Mouse (Mus musculus) hindbrain, embryonic 14.5 days (tissue): ENCODE results near the gene Pibf1. TPM values are rescaled to one million over a fixed set of nuclear protein-coding genes. Genes with fewer than 3 reads are reported as not detected.
A peak's percentile ranks its signal among the peaks of the same experiment; 100 is the strongest.

Source experiments
- ATAC-seq: fragments of 200-750 bp; cut with Nextera tagmentation; 2 replicates; pipeline ENCODE4 v1.8.0; 2017; ENCODE audit warnings: moderate number of reproducible peaks, mild to moderate bottlenecking, moderate TSS enrichment, moderate library complexity; ENCODE audit not compliant: low FRiP score
- DNase-seq: peaks from one replicate; pipeline ENCODE4 v3.0.0-alpha.2; 2015; ENCODE audit warnings: low spot score
- H3K27ac ChIP-seq: fragments of 300-500 bp; sonication (generic); 2 replicates; pipeline ENCODE4 v1.5.1; 2014; ENCODE audit warnings: mild to moderate bottlenecking, moderate library complexity
- H3K27me3 ChIP-seq: fragments of 300-500 bp; sonication (generic); 2 replicates; pipeline ENCODE4 v1.6.1; 2014; ENCODE audit warnings: mild to moderate bottlenecking, low read length, mixed read lengths; ENCODE audit not compliant: control insufficient read depth, insufficient read depth
- H3K36me3 ChIP-seq: fragments of 300-500 bp; sonication (generic); replicated peaks from 2 replicates; pipeline ENCODE4 v1.6.1; 2014; ENCODE audit not compliant: control insufficient read depth, insufficient read depth
- H3K4me1 ChIP-seq: fragments of 300-500 bp; sonication (generic); replicated peaks from 2 replicates; pipeline ENCODE4 v1.6.1; 2014; ENCODE audit warnings: antibody characterized with exemption, low read length, mixed read lengths; ENCODE audit not compliant: control insufficient read depth, insufficient read depth
- H3K4me2 ChIP-seq: fragments of 300-500 bp; sonication (generic); replicated peaks from 2 replicates; pipeline ENCODE4 v1.6.1; 2014; ENCODE audit warnings: mild to moderate bottlenecking, moderate library complexity
- H3K4me3 ChIP-seq: fragments of 300-500 bp; sonication (generic); replicated peaks from 2 replicates; pipeline ENCODE4 v1.5.1; 2014; ENCODE audit warnings: mild to moderate bottlenecking, low read length
- H3K9ac ChIP-seq: fragments of 300-500 bp; sonication (generic); 2 replicates; pipeline ENCODE4 v1.6.1; 2014
- H3K9me3 ChIP-seq: fragments of 300-500 bp; sonication (generic); 2 replicates; pipeline ENCODE4 v1.6.1; 2016; ENCODE audit warnings: low read length; ENCODE audit not compliant: control insufficient read depth
- WGBS: fragments of 180-500 bp; shearing (Covaris S2); extraction: QIAGEN DNeasy Blood & Tissue Kit; methylation state at CpG from one replicate; pipeline ENCODE4 v1.1.7; 2014; 5-methylcytosine and 5-hydroxymethylcytosine counted together
- polyA plus RNA-seq: library from polyadenylated mRNA; unstranded; fragments of >200 nt; fragmentation: Nextera tagmentation; extraction: Ambion mirVana; gene quantifications from 2 replicates; pipeline ENCODE4 v1.2.1, GENCODE M21; 2014

Gene Pibf1
- polyA plus RNA-seq, 1 experiment from 2014 or later: 18.5 TPM

- no peak overlapping the region for H3K27ac ChIP-seq
- no peak overlapping the region for H3K4me3 ChIP-seq
- H3K9me3 ChIP-seq: no peaks in the 10 kb centered on the region
- ATAC-seq: no peak
- no peaks in the 10 kb centered on the region for H3K4me1 ChIP-seq
- H3K27me3 ChIP-seq: no peaks in the 10 kb centered on the region
- H3K36me3 ChIP-seq: peaks cover 88% of the 10 kb centered on the region
- no peak overlapping the region for H3K4me2 ChIP-seq
- DNase-seq: no peak
- no peak overlapping the region for H3K9ac ChIP-seq
- 94% methylated on average over 2 of the region's 2 CpGs for WGBS
These were observed 7.4 kb downstream of the Pibf1 start for GRCm38 (mm10) chr14:99106671-99107070.

- H3K27ac ChIP-seq: no peak overlapping the region
- H3K27me3 ChIP-seq: no peaks in the 10 kb centered on the region
- H3K36me3 ChIP-seq: peaks cover 86% of the 10 kb centered on the region
- H3K4me1 ChIP-seq: no peaks in the 10 kb centered on the region
- DNase-seq: no peak
- no peaks in the 10 kb centered on the region for H3K9me3 ChIP-seq
- no peak overlapping the region for H3K9ac ChIP-seq
- no peak overlapping the region for H3K4me2 ChIP-seq
- H3K4me3 ChIP-seq: no peak overlapping the region
- WGBS: 55% methylated on average over 2 of the region's 2 CpGs
- no peak for ATAC-seq
These were observed 8.5 kb downstream of the Pibf1 start for GRCm38 (mm10) chr14:99107631-99108187.

GRCm38 (mm10) chr14:99108762-99109161 lies 9.5 kb downstream of the Pibf1 start:
- no peak overlapping the region for H3K4me2 ChIP-seq
- no peak overlapping the region for H3K27ac ChIP-seq
- no peaks in the 10 kb centered on the region for H3K4me1 ChIP-seq
- no peaks in the 10 kb centered on the region for H3K9me3 ChIP-seq
- H3K4me3 ChIP-seq: no peak overlapping the region
- H3K36me3 ChIP-seq: peaks cover 85% of the 10 kb centered on the region
- WGBS: 94% methylated on average over 6 of the region's 6 CpGs
- no peaks in the 10 kb centered on the region for H3K27me3 ChIP-seq
- no peak for DNase-seq
- no peak for ATAC-seq
- H3K9ac ChIP-seq: no peak overlapping the region

GRCm38 (mm10) chr14:99117576-99117975 lies 18.4 kb downstream of the Pibf1 start:
- WGBS: 87% methylated on average over 4 of the region's 4 CpGs
- Histone ChIP-seq H3K4me3 (no peak overlapping the region), H3K27ac (no peak overlapping the region), H3K27me3 (no peaks in the 10 kb centered on the region), H3K4me1 (no peaks in the 10 kb centered on the region), H3K4me2 (no peak overlapping the region), H3K9me3 (no peaks in the 10 kb centered on the region), H3K9ac (no peak overlapping the region), H3K36me3 (peaks cover 51% of the 10 kb centered on the region)
- DNase-seq (peak; percentile 36), ATAC-seq (no peak)

GRCm38 (mm10) chr14:99121584-99122339 lies 22.5 kb downstream of the Pibf1 start:
- WGBS: 93% methylated on average over 11 of the region's 11 CpGs
- no peak for ATAC-seq

GRCm38 (mm10) chr14:99124076-99124475 lies 24.9 kb downstream of the Pibf1 start:
- WGBS: 90% methylated on average over 4 of the region's 4 CpGs
- no peak for DNase-seq

More at GRCm38 (mm10) chr14:99121584-99122339, 22.5 kb downstream of the Pibf1 start:
- Histone ChIP-seq H3K4me1 (no peaks in the 10 kb centered on the region), H3K4me2 (no peak overlapping the region), H3K27ac (no peak overlapping the region), H3K27me3 (no peaks in the 10 kb centered on the region), H3K36me3 (peaks cover 20% of the 10 kb centered on the region), H3K4me3 (no peak overlapping the region), H3K9me3 (no peaks in the 10 kb centered on the region), H3K9ac (no peak overlapping the region)
- DNase-seq: no peak

GRCm38 (mm10) chr14:99126713-99127112 lies 27.5 kb downstream of the Pibf1 start:
- Histone ChIP-seq H3K27me3 (no peaks in the 10 kb centered on the region), H3K4me1 (no peaks in the 10 kb centered on the region), H3K36me3 (peaks cover 9% of the 10 kb centered on the region; the same call in 1 of the 2 replicates), H3K9me3 (no peaks in the 10 kb centered on the region), H3K4me2 (no peak overlapping the region), H3K4me3 (no peak overlapping the region), H3K9ac (no peak overlapping the region), H3K27ac (no peak overlapping the region)
- DNase-seq (no peak), ATAC-seq (no peak)
- WGBS: 89% methylated on average over 4 of the region's 4 CpGs

More at GRCm38 (mm10) chr14:99124076-99124475, 24.9 kb downstream of the Pibf1 start:
- H3K4me1 ChIP-seq: no peaks in the 10 kb centered on the region
- no peaks in the 10 kb centered on the region for H3K27me3 ChIP-seq
- no peak for ATAC-seq
- no peak overlapping the region for H3K4me2 ChIP-seq
- H3K9ac ChIP-seq: no peak overlapping the region
- H3K36me3 ChIP-seq: peaks cover 9% of the 10 kb centered on the region; the same call in 1 of the 2 replicates
- no peaks in the 10 kb centered on the region for H3K9me3 ChIP-seq
- no peak overlapping the region for H3K4me3 ChIP-seq
- H3K27ac ChIP-seq: no peak overlapping the region

- WGBS: 76% methylated on average over 1 of the region's 1 CpGs
- Histone ChIP-seq H3K4me3 (no peak overlapping the region), H3K4me1 (no peaks in the 10 kb centered on the region), H3K9me3 (no peaks in the 10 kb centered on the region), H3K4me2 (no peak overlapping the region), H3K9ac (no peak overlapping the region), H3K27me3 (no peaks in the 10 kb centered on the region), H3K36me3 (peaks cover 9% of the 10 kb centered on the region; the same call in 1 of the 2 replicates), H3K27ac (no peak overlapping the region)
- DNase-seq (no peak), ATAC-seq (no peak)
These were observed 28.3 kb downstream of the Pibf1 start for GRCm38 (mm10) chr14:99127509-99127908.

- H3K4me1 ChIP-seq: no peaks in the 10 kb centered on the region
- ATAC-seq: no peak
- no peak overlapping the region for H3K27ac ChIP-seq
- no peak overlapping the region for H3K9ac ChIP-seq
- DNase-seq: no peak
- no peak overlapping the region for H3K4me3 ChIP-seq
- 96% methylated on average over 2 of the region's 2 CpGs for WGBS
- H3K36me3 ChIP-seq: peaks cover 6% of the 10 kb centered on the region; the same call in 1 of the 2 replicates
- H3K9me3 ChIP-seq: no peaks in the 10 kb centered on the region
- no peaks in the 10 kb centered on the region for H3K27me3 ChIP-seq
- H3K4me2 ChIP-seq: no peak overlapping the region
These were observed 29.8 kb downstream of the Pibf1 start for GRCm38 (mm10) chr14:99129050-99129449.
